Mouse (Mus musculus) limb, embryonic 12.5 days (tissue): ENCODE results near the gene Fam196b. TPM values are rescaled to one million over a fixed set of nuclear protein-coding genes. Genes with fewer than 3 reads are reported as not detected.

ENCODE experiments used
- ATAC-seq: fragments of 200-750 bp; cut with Nextera tagmentation; 2 replicates; pipeline ENCODE4 v1.8.0; 2017; ENCODE audit warnings: low read depth, moderate TSS enrichment; ENCODE audit not compliant: insufficient number of reproducible peaks, insufficient read depth, low FRiP score, low TSS enrichment
- H3K27ac ChIP-seq: fragments of 300-500 bp; sonication (generic); 2 replicates; pipeline ENCODE4 v1.5.1; 2016; ENCODE audit warnings: mild to moderate bottlenecking, moderate library complexity
- H3K27me3 ChIP-seq: fragments of 300-500 bp; sonication (generic); 2 replicates; pipeline ENCODE4 v1.6.1; 2016; ENCODE audit warnings: mild to moderate bottlenecking, moderate library complexity
- H3K36me3 ChIP-seq: fragments of 300-500 bp; sonication (generic); 2 replicates; pipeline ENCODE4 v1.6.1; 2016; ENCODE audit warnings: mild to moderate bottlenecking, moderate library complexity
- H3K4me1 ChIP-seq: fragments of 300-500 bp; sonication (generic); replicated peaks from 2 replicates; pipeline ENCODE4 v1.6.1; 2016
- H3K4me2 ChIP-seq: fragments of 300-500 bp; sonication (generic); 2 replicates; pipeline ENCODE4 v1.6.1; 2016; ENCODE audit warnings: mild to moderate bottlenecking, moderate library complexity
- H3K4me3 ChIP-seq: fragments of 300-500 bp; sonication (generic); replicated peaks from 2 replicates; pipeline ENCODE4 v1.5.1; 2016; ENCODE audit warnings: mild to moderate bottlenecking
- H3K9ac ChIP-seq: fragments of 300-500 bp; sonication (generic); replicated peaks from 2 replicates; pipeline ENCODE4 v1.6.1; 2016; ENCODE audit warnings: mild to moderate bottlenecking, moderate library complexity
- H3K9me3 ChIP-seq: fragments of 300-500 bp; sonication (generic); 2 replicates; pipeline ENCODE4 v1.6.1; 2016; ENCODE audit warnings: mild to moderate bottlenecking, moderate library complexity
- WGBS: fragments of 180-500 bp; shearing (Covaris S2); methylation state at CpG from one replicate; pipeline ENCODE4 v1.1.7; 2016; 5-methylcytosine and 5-hydroxymethylcytosine counted together
- polyA plus RNA-seq: library from polyadenylated mRNA; unstranded; fragments of >200 nt; fragmentation: Nextera tagmentation; extraction: Ambion mirVana; gene quantifications from 2 replicates; pipeline ENCODE4 v1.2.1, GENCODE M21; 2016

Fam196b gene
- polyA plus RNA-seq, 1 experiment from 2014 or later, result 1.2 TPM

- Histone ChIP-seq H3K4me1 (peaks cover 40% of the 10 kb centered on the region), H3K9ac (no peak overlapping the region), H3K4me2 (no peak overlapping the region), H3K4me3 (no peak overlapping the region), H3K36me3 (no peaks in the 10 kb centered on the region), H3K27ac (no peak overlapping the region), H3K27me3 (peaks cover 6% of the 10 kb centered on the region; the same call in 1 of the 2 replicates), H3K9me3 (no peaks in the 10 kb centered on the region)
- WGBS, result 39% methylated on average over 6 of the region's 6 CpGs
- no peak for ATAC-seq
These were observed 63.0 kb downstream of the Fam196b start for GRCm38 (mm10) chr11:34377649-34378048.

DNA sequence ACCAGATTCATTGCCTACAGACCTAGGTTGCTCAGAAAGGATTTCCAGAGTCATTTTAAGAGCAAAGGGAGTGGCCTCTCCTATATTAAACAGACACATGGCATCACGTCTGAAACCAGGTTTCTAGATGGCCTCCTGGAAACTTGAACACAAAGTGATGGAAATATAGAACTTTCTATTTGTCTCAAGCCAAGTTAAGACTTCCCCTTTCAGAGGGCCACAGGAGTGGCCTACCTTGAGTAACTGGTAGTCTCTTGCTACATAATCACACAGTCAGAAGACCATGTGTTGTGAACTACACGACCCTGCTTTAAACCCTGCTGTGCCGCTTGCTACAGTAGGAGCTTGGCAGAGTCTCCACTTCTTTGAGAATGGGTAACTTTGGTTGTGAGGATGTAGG lies 68.9 kb downstream of the Fam196b start:
- H3K9ac ChIP-seq, result no peak overlapping the region
- no peak for ATAC-seq
- H3K4me2 ChIP-seq, result no peak overlapping the region
- no peaks in the 10 kb centered on the region for H3K9me3 ChIP-seq
- peaks cover 14% of the 10 kb centered on the region for H3K4me1 ChIP-seq
- H3K27me3 ChIP-seq, result peaks cover 8% of the 10 kb centered on the region; the same call in 1 of the 2 replicates
- H3K27ac ChIP-seq, result no peak overlapping the region
- WGBS, result 81% methylated on average over 3 of the region's 3 CpGs
- H3K36me3 ChIP-seq, result no peaks in the 10 kb centered on the region
- H3K4me3 ChIP-seq, result no peak overlapping the region

- Histone ChIP-seq H3K4me2 (no peak overlapping the region), H3K4me3 (no peak overlapping the region), H3K9me3 (no peaks in the 10 kb centered on the region), H3K4me1 (peaks cover 14% of the 10 kb centered on the region), H3K9ac (no peak overlapping the region), H3K27me3 (peaks cover 8% of the 10 kb centered on the region; the same call in 1 of the 2 replicates), H3K36me3 (no peaks in the 10 kb centered on the region), H3K27ac (no peak overlapping the region)
- no peak for ATAC-seq
- WGBS, result 76% methylated on average over 4 of the region's 4 CpGs
These were observed 69.6 kb downstream of the Fam196b start for GRCm38 (mm10) chr11:34384178-34384577.

GRCm38 (mm10) chr11:34385001-34385688 lies 70.5 kb downstream of the Fam196b start:
- Histone ChIP-seq H3K27me3 (peaks cover 8% of the 10 kb centered on the region; the same call in 1 of the 2 replicates), H3K9ac (no peak overlapping the region)

DNA sequence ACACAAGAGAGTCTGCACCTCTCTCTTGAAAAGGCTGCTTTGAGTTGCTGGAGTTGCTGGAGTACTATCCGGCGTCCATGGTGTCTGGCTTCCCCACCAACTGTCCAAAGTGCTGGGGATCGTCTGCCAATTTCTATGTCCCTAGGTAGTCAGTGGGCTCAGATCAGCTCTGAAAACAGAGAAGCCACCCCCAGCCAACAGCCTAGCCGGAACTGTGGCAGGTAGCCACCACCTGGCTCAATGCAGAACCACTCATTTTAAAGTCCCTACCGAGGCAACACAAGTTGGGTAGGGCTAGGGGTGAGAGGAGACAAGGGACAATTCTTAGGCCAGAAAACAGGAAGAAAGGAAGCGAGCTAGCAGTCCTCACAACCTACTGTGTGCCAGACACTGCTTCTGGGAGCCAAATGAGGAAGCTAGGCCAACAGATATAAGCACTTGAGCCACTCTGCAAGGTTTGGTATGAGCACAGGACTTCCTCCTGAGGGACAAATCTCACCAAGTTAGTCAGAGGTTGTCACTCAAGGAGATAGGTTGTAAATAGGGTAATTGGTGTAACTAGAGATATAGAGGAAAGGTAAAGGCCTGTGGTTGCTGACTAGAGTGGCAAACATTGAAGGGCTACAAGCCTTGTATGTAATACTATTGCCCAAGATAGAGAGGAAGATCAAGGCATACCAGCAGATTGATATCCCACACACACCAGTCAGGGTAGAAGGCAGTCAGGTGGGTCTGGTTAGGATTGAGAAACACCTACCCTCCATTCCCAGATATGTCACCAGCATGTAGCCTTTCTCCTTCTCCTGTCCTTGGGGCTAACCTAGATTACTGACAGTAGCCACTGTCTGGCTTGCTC lies 74.9 kb downstream of the Fam196b start:
- Histone ChIP-seq H3K36me3 (no peaks in the 10 kb centered on the region), H3K4me2 (no peak overlapping the region), H3K4me3 (no peak overlapping the region), H3K27me3 (peaks cover 4% of the 10 kb centered on the region; the same call in 1 of the 2 replicates), H3K27ac (no peak overlapping the region), H3K9ac (no peak overlapping the region), H3K9me3 (no peaks in the 10 kb centered on the region), H3K4me1 (no peaks in the 10 kb centered on the region)
- WGBS, result 88% methylated on average over 6 of the region's 6 CpGs
- no peak for ATAC-seq

More at GRCm38 (mm10) chr11:34385001-34385688, 70.5 kb downstream of the Fam196b start:
- 63% methylated on average over 1 of the region's 1 CpGs for WGBS
- H3K4me1 ChIP-seq, result peaks cover 6% of the 10 kb centered on the region
- no peak overlapping the region for H3K4me2 ChIP-seq
- H3K27ac ChIP-seq, result no peak overlapping the region
- no peaks in the 10 kb centered on the region for H3K9me3 ChIP-seq
- H3K4me3 ChIP-seq, result no peak overlapping the region
- no peak for ATAC-seq
- no peaks in the 10 kb centered on the region for H3K36me3 ChIP-seq

- no peaks in the 10 kb centered on the region; the same call in 1 of the 2 replicates for H3K27me3 ChIP-seq
- 0 out of 2 replicates have a peak, but pooled peaks cover 4% of the 10 kb centered on the region for H3K4me1 ChIP-seq
- no peak overlapping the region for H3K9ac ChIP-seq
- H3K9me3 ChIP-seq, result no peaks in the 10 kb centered on the region
- H3K4me2 ChIP-seq, result no peak overlapping the region
- no peak overlapping the region for H3K27ac ChIP-seq
- WGBS, result 37% methylated on average over 4 of the region's 4 CpGs
- no peaks in the 10 kb centered on the region for H3K36me3 ChIP-seq
- no peak overlapping the region for H3K4me3 ChIP-seq
- ATAC-seq, result no peak
These were observed 77.5 kb downstream of the Fam196b start for GRCm38 (mm10) chr11:34392105-34392504.

DNA sequence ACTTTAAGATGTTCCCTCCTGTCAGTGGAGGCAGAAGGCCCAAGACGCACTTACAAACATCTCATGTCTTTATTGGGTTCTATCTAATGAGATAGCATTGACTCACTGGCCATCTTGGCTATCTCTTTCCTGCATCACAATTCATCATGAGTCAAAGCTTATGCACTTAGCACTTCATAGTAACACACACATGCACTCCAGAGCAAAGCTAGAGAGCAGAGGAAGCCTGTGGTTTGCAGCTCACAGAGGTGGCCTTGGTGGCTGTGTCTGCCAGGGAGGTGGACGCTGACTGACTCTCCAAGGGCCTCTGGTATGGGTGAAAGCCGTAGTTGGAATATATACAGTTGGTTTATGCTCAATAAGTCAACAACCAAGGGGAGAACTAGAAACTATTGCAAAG lies 81.2 kb downstream of the Fam196b start:
- Histone ChIP-seq H3K27ac (no peak overlapping the region), H3K9me3 (no peaks in the 10 kb centered on the region), H3K36me3 (no peaks in the 10 kb centered on the region), H3K4me3 (no peak overlapping the region), H3K27me3 (no peaks in the 10 kb centered on the region; the same call in 1 of the 2 replicates), H3K4me2 (no peak overlapping the region), H3K4me1 (0 out of 2 replicates have a peak, but pooled peaks cover 4% of the 10 kb centered on the region), H3K9ac (no peak overlapping the region)
- no peak for ATAC-seq
- WGBS, result 93% methylated on average over 3 of the region's 3 CpGs

DNA sequence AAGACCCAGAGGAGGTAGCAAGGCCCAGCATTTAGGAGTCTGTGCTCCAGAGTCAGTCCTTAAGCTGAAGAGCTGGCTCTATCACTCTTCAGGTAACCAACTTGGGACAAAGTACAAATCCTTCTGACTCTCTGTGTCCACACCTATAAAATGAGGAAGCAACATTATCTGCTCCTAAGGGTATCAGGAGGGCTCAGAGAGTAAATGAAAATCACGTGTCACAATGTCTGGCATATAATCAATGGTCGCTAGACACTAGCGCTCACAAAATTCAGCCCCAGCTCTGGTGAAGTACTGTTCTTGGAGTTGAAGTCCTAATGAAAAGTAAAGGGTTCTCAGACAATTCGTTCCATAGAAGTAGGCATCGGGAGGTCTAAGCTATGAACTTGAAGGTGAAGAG lies 83.0 kb downstream of the Fam196b start:
- Histone ChIP-seq H3K4me2 (no peak overlapping the region), H3K4me3 (no peak overlapping the region), H3K27me3 (no peaks in the 10 kb centered on the region; the same call in 1 of the 2 replicates), H3K27ac (no peak overlapping the region), H3K4me1 (0 out of 2 replicates have a peak, but pooled peaks cover 4% of the 10 kb centered on the region), H3K9me3 (no peaks in the 10 kb centered on the region), H3K36me3 (no peaks in the 10 kb centered on the region), H3K9ac (no peak overlapping the region)
- 93% methylated on average over 5 of the region's 5 CpGs for WGBS
- no peak for ATAC-seq

GRCm38 (mm10) chr11:34398555-34398954 lies 83.9 kb downstream of the Fam196b start:
- Histone ChIP-seq H3K4me1 (0 out of 2 replicates have a peak, but pooled peaks cover 4% of the 10 kb centered on the region), H3K4me3 (no peak overlapping the region), H3K9me3 (no peaks in the 10 kb centered on the region), H3K36me3 (no peaks in the 10 kb centered on the region), H3K4me2 (no peak overlapping the region), H3K27me3 (no peaks in the 10 kb centered on the region; the same call in 1 of the 2 replicates), H3K9ac (no peak overlapping the region), H3K27ac (no peak overlapping the region)
- no peak for ATAC-seq
- WGBS, result 82% methylated on average over 2 of the region's 2 CpGs

DNA sequence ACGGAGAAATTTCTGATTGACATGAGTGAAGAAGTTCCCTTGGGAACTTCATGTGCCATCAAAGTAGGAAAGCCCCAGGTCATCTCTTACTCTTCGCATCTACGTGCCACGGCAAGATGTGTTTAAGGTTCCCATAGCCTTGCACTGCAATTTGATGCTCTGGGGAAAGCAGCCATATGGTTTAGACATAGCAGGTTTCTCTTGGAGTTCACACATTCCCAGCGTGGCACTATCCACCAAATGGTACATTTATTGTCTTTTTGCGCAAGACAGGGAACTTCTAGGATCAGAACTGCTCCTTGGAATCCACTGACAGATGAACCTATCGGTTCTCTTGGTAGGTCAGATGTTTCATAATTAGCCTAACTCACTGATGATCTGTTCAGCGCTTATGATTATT lies 86.7 kb downstream of the Fam196b start:
- Histone ChIP-seq H3K4me3 (no peak overlapping the region), H3K9me3 (no peaks in the 10 kb centered on the region), H3K27ac (no peak overlapping the region), H3K4me2 (no peak overlapping the region), H3K36me3 (no peaks in the 10 kb centered on the region), H3K4me1 (no peaks in the 10 kb centered on the region), H3K9ac (no peak overlapping the region), H3K27me3 (no peaks in the 10 kb centered on the region)
- no peak for ATAC-seq
- WGBS, result 78% methylated on average over 8 of the region's 8 CpGs

GRCm38 (mm10) chr11:34405311-34405710 lies 90.7 kb downstream of the Fam196b start:
- no peak for ATAC-seq
- H3K4me3 ChIP-seq, result no peak overlapping the region
- H3K27me3 ChIP-seq, result peaks cover 2% of the 10 kb centered on the region; the same call in 1 of the 2 replicates
- H3K9me3 ChIP-seq, result no peaks in the 10 kb centered on the region
- H3K36me3 ChIP-seq, result no peaks in the 10 kb centered on the region
- H3K27ac ChIP-seq, result no peak overlapping the region
- WGBS, result 90% methylated on average over 1 of the region's 1 CpGs
- H3K9ac ChIP-seq, result no peak overlapping the region
- no peaks in the 10 kb centered on the region for H3K4me1 ChIP-seq
- H3K4me2 ChIP-seq, result no peak overlapping the region
